Mouse (Mus musculus) layer of hippocampus, adult 9-11 months (tissue): ENCODE measurements around the gene Chd3.

Experiments used
- DNase-seq: peaks from one replicate; pipeline ENCODE4 v3.0.0; 2022

Gene Chd3

DNA sequence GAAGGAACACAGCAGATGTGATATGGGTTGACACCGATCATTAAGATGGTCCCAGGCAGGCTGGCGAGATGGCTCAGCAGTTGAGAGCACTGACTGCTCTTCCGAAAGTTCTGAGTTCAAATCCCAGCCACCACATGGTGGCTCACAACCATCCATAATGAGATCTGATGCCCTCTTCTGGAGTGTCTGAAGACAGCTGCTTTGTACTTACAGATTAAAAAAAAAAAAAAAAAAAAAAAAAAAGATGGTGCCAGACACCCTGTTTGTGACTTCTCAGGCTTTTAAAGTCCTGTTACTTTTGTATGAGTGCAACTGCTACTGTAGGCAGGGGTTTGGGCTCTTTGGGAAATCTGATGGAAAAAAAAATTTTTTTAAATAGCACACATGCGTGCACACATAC lies 19.5 kb upstream of the Chd3 start:
- no peak for DNase-seq

DNA sequence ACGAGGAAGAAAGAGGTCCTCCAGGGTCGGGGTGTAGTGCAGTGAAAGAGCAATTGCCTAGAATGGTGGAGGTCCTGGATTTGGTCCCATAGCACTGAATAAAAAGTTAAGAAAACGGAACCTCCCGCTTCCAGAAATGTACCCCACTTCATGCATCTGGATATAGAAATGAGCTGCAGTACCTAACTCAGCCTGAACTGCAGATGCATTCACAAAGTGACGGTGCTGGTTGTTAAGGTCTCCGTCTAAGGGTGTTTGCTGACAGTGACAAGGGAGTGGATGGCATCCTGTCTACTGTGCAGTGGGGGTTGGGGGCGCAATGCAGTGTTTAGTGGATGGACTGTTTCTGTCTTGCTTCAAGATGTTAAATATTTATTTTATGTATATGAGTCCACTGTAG lies 17.6 kb upstream of the Chd3 start:
- DNase-seq = no peak

DNA sequence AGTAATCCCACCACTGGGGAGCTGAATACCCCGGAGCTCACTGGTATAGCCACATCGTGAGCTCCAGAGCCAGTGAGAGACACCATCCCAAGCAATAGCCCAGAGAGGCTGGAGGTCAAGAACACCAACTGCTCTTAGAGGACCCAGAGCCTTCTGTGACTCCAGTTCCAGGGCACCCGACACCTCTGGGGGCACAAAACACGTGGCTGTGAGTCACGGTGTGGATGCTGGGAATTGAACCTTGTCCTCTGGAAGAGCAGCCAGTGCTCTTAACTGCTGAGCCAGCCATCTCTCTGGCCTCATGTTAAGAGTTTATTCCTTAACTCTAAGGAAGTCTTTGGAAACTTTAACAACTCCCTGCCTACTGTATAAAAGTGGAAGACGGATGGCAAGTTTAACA lies 15.8 kb upstream of the Chd3 start:
- DNase-seq = no peak

DNA sequence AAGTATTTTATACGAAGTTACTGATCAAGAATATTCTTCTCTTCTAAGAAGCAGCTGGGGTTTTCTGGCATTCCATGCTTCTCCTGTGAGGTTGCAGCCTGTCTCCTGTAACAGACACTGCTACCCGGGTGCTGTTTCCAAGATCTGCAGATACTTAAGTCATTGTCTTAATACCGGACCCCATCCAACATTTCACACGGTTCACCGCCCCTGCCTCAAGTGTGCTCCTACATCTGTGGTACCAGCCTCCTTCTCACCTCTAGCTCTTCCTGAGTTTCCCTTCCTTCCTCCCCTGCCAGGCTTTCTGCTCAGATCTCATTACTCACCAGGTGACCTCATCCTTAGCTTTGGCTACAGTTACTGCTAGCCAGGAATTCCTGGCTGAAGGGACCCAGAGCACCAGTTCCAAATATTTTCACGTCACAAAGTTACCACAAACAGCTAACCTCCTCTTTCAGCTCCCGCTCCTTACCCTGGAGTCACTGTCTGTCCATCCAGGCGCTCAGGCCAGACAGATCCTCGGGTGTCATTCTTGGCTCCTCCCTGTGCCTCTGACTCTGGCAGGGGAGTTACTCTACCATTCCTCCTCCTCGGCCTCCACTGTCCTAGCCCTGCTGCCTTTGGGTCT lies 13.4 kb upstream of the Chd3 start:
- no peak for DNase-seq

DNA sequence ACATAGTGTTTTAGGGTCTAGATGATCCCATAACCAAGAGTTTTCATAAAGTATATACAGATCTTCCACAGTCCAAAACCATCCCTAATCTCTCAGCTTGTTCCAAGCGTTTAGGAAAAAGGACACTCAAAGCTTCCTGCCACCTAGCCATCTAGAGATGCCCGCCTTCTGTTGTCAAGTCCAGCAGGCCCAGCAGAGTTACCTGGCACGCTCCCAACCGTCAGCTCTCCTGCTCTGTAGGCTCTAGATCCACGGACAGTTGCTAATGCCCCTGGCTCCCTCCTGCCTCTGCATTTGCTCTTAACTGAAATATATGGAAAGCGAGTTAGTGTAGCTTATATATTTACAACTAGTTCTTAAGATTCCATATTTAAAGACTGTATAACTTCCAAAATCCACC lies 12.2 kb upstream of the Chd3 start:
- no peak for DNase-seq

DNA sequence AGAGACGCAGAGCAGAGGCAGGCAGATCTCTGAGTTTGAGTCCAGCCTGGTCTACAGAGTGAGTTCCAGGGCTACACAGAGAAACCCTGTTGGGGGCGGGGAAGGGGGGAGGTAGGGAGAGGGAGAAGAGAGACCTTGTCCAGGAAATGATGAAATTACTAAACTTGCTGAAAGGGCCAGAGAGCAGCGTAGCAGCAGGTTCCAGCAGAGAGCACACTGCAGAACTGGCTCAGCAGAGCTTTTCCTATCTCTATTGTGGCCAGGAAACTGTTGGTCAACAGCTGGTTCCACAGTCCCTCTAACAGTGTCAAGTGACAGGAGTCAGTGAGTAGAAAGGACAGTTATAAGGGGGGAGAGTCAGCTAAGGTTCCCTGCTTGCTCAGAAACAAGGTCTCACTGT lies 10.4 kb upstream of the Chd3 start:
- DNase-seq = no peak

DNA sequence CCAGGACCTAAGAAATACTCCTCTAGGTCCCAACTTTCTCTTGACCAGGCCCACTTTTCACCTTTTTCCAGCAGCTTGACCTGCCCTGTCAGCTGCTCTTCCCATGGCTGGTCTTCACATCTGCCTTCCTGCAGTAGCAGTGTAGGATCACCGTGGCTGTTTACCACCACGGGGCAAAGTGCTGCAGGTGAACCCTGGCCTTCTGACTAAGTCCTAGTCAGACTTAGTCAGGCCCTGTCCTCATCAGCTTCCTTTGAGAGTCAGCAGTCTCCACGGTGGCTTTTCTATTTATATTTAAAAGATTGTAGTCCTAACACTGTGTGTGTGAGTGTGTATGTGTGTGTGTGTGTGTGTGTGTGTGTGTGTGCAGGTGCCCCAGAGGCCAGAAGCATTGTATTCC lies 8.6 kb upstream of the Chd3 start:
- DNase-seq = no peak

DNA sequence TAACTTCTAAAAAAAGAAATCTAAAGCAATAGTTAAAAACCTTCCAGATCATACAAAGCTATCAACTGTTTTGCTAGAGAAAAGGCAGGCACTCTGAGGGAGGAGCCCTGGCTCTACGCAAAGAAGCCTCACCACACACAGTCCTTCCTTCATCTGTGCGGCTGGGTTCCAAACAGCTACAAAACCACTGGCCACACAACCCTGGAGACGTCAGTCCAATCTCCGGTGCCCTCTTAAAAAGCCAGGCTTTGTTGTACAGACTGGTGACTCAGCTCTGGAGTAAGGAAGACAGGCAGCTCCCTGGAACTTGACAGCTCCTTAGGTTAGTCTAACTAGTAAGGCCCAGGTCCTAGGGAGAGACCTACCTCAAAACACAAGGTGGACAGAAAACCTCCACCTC lies 6.4 kb upstream of the Chd3 start:
- no peak for DNase-seq

DNA sequence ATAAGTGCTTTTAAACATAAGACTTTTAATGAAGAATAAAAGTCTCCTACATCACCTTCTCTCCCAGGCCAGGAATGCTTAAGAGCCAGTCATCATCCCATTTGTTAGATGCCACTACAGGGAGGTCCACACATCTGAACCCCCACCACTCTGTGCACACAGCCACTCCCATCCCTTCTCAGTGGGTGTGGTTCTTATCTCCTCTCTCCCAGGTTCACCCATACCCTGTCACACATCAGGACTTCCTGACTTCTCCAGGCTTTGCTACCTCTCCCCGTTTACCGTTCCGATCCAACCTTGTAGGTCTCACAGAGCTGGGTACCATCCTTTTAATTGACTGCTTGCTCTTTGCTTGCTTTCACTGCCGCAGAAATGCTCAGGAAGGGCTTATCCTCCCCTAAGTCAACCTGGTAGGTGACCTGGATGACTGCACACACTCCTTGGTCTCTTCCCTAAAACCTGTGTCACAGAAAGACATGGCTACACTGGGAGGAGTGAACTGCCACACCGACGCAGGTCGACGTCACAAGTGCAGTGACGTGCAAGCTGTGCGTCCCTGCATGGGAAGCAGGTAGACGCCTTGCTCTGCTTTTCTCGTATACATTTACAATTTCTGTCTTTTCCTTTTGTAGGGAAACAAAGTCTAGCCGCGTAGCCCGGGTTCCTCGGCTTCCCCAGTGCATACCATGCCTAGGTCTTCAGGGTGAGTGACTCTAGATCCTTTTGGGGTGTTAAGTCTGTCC lies 4.2 kb upstream of the Chd3 start:
- DNase-seq = no peak

DNA sequence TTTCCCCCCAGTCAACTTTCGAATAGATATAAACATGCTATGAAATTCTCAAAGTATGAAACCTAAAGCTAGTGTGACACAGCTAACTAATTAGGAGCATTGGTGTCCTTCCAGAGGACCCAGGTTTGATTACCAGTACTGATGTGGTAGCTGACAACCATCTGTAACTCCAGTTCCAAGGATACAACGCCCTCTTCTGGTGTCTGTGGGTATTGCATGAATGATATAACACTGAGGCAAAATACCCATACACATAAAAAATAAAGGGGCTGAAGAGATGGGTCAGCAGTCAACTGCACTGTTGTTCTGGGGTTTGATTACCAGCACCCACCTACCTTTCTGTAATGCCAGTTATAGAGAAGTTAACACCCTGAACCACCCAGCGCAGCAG lies 3.6 kb upstream of the Chd3 start:
- no peak for DNase-seq

DNA sequence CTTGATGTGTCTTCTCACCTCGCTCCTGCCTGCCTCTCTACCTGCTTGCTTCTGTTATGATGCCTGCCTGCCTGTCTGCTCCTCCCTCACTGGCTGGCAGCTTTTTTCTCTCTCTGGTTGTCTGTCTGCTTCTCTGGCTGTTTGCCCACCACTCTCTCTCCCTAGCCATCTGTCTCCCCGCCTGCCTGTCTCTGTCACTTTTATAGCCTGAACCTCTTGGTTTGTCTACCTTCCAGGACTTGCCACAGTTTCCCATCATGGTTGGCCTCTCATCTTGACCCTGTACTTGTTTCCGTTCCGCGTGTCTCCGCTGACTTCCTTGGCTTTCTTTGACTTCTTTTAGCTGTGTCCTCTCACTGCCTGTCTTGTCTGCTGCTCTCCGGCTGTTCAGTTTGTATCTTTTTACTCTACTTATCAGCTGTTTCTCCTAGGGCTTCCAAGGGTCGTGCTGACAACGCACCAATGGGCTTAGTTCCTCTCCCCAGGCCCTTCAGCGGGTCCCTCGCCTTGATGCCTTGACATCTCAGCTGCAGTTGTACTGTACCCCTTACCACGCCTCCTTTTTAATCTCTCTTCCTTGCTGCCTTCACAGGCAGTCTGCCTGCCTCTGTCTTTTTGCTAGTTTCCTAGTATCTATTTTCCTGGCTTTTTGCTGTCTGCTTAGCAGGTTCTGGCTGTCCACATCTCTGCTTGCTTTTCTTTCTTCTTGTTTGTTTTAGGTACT lies 3.0 kb upstream of the Chd3 start:
- DNase-seq = peak; percentile 88

DNA sequence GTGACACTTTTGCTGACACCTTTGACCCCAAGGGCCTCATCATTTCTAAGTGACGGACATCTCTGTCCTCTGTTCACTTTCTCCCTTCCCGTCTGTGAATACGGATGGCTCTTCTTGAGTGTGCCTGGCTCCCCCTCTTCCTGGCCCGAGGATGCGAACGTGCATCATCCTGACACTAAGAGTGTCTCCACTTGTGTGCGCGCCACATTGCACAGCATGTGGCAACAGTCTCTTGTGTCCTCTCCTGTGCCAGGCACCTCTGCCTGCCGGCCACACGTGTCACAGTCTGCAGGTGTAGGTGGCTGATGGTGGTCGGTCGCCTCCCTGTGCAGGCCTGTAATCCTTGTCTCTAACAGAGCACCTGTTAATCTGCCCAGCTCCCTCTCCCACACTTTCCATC lies 2.4 kb upstream of the Chd3 start:
- DNase-seq = no peak

DNA sequence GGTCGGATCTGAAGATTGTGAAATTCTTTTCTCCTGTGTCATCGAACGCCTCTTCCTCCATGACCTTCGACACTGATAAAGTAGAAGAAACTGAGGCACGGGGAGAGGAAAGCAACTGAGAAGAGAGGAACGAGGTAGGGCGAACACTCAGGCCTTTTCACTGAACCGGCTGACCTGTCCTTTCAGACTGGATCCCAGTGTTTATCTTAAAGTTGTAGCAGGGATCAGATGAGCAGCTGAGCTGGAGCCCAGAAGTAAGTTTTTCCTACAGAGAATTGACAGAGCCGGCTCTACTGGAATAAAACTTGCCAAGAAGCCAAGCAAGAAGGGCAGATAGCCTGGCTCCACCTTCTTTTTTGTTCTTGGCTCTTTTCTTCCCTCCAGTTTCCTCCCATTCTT lies 1.6 kb upstream of the Chd3 start:
- DNase-seq = no peak

DNA sequence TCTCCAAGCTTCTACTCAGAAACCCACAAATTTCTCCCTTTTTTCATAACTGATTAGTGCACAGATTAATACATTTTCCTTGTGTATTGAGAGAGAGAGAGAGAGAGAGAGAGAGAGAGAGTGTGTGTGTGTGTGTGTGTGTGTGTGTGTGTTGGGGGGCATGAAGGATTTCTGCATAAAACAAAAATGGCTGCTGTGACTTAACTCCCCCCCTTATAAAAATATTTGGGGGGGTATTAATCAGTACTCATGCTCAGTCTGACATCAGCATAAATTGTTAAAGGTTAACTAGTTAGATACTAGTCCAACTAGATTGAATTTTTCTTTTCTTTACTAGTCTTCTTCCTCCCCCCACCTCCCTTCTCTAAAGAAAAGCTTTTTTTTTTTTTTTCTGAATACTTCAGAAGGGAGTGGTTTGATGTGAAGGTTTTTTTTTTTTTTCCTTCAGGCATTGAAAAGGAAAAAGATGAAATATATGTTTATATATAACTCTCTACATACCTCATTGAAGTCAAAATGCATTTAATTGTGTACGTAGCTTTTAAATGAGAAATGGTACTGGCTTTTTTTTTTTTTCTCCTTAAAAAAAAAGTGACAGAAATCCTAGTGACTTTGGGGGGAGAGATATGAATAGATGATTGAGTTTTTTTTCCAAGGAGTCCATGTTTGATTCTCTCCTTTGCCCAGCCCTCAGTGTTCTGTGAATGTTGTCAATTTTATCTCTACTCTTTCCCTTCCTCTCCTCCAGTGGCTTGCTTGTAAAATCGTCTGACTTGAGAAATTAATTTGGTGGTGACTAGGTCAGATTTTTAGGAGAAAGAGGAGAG lies 997 bp upstream of the Chd3 start:
- DNase-seq = no peak

DNA sequence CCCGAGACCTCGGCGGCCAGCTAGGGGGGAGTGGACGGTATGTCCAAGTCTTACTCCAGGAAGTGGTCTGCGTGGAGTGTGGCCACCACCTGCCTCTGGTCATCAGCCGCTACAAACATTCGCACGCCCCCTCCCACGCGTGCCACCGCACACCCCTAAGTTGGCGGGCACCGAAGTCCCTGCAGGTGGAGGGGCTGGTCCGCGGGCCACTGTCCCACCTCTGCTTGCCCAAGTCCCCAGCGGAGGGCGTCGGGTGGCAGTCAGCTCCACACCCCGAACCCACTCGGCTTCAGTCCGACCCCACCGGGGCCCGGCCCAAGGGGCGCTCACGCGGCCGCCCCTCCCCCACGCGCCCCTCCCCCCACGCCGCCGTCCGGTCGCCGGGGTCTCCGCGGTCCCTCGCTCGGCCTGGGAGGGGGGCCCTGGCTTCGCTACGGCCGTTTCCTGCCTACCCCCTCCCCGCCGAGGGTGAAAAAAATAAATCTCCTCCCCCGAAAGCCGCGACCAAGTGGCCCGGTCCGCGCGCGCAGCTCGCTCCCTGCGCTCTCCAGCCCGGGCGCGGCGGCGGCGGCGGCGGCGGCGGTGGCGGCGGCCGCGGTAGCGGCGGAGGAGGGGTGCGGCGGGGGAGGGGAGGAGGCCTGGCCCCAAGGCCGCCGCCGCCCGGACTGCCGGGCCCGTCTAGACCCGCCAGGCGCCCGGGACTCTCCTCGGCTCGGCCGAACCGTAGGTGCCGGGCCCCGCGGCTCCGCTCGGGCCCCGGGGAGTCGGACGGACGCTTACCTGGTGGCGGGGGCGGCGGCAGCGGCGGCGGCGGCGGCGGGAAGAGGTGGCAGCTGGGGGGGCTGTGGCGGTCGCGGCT lies 621 bp downstream of the Chd3 start:
- DNase-seq = no peak

DNA sequence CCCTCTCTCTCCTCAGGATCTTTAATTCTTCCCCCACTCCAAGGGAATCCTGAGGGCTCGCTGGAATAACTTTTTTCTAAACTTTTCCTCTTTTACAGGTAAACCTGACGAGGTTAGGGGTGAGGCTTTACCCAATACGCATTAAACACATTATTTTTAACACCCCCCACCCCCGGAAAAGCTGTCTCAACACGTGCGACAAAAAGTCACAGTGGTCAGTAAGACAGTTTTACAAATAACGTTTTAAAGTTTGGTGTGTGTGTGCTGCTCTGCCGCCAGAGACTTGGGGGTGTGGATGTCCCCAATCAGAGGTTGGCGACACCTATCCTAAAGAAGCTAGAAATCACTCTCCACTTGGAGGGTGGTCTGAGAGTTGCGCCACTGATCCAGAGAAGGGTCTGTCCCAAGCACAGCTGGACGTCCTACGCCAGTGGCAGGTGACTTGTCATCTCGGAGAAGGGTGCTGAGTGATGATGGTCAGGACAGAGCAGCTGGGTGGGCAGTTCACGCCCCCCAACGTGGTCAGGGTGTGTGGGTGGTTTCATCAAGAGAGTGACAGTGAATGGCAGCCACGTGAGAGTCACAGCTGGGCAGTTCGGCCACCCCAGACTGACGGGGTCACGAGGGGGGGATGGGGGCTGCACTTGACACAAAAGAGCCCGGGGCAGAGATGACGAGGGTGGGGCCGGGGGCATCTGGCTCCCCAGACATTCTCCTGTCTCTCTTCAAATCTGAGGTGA lies 1.4 kb downstream of the Chd3 start:
- no peak for DNase-seq

DNA sequence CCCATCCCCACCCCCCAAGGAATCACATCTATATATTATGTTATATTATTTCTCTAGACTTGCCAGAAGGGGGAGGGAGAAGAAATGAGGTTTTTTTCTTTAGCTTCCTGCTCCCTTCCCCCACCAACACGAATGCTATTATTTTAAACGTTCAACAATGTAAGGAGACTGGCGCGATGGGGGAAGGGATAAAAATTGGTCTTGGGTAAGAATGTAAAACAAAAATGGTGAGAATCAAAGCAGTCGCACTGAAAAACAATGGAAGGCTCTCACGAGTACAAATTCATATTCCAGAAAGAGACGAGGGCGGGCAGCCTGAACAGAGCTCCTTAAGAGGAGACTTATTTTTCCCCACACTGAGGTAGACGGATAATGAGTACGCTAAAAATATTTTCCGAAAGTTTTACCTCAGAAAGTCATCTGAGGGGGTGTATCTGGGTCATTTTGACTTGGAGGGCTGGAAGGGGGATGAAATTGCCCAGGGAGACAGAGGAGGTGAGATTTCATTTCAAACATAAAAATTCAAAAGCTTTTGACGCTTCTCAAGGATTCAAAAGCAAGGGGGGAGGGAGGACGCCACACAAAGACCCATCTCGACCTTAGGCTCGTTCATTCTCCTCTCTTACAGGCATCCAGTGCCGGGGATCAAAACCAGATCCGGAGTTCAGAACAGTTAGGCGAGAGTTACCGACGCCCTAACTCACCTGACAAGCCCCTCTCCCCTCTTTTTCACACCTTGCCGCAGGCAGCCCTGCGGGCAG lies 2.2 kb downstream of the Chd3 start:
- DNase-seq = no peak

DNA sequence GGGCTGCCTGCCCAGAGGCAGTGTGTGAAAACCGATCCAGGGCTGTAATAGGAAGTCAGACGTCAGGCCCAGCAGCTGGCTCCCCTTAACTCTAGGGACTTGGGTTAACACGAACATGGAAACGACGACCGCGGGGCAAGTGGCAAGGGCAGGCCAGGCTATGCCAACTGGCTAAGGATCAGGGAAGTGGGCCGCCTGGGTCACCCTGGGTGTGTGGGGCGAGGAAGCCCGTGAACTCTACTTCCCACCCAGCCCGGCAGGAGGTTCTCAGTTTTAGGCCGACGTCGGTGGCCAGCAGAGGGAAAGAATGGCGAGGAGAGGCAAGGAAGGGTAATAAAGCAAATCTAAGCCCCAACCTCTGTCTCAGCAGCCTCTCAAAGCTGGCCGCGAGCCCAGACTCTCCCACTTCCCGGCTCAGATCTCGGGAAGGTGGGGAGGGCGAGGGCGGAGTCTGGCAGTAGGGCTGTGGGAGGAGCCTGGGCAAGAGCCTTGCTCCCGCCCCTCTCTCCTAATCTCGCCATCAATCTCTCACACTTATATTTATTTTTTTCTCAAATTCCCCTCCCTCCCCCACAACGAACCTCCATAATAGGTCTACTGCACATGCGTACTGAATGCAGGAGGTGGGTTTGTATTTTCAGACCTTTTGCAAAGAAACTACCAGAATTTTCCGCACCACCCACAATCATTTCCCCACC lies 2.9 kb downstream of the Chd3 start:
- DNase-seq = peak; percentile 97

DNA sequence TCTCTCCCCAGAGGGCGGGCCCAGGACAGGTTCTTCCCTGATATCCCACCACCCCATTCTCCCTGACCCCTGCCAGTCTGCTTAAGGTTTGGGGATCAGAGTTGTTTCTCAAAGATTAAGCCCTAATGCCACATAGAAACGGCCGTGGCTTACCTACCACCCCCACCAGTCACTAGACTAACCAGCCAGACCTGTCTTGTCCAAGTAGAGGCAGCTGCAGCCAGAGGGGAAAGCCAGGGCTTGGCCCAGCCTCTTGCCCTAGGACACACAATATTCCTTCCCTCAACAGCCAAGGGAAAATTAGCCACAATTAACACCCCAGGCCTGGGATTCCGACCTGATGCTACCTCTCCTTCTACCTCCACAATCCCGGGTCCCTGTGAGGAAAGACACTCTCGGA lies 3.5 kb downstream of the Chd3 start:
- no peak for DNase-seq

DNA sequence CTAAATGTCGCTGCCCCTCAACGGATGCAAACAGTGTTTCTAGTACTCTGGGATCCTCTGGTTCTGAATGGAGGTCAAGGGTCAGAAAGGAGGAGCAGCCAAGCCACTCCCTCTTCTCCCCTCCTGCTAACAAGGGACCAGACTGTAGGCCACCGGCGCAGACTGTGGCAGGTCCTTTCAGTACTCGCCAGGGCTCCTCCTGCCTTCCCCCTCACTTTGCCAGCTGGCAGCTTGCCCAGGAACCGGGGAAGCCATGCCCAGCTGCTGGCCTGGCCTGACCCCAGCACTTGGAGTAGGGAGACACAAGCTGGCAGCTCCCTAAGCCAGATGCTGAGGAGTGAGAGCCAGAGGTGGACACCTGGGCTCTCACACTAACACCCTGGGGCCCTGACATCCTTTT lies 4.3 kb downstream of the Chd3 start:
- DNase-seq = peak; percentile 95
